Mouse (Mus musculus) erythroid progenitor cell, adult 5-6 weeks (primary cell): ENCODE measurements around the gene Arhgef1. TPM values are rescaled to one million over a fixed set of nuclear protein-coding genes. Genes with fewer than 3 reads are reported as not detected.
"Not testable (repeated sequence)": the region's sequence is repeated elsewhere in the genome, so short reads cannot be mapped to it uniquely, and the experiment has no call there.

ENCODE experiments used
- ATAC-seq: replicated peaks from 2 replicates; pipeline ENCODE4 v1.8.0; 2016; ENCODE audit warnings: moderate number of reproducible peaks, mild to moderate bottlenecking, moderate TSS enrichment, inconsistent platforms; ENCODE audit not compliant: poor library complexity, low FRiP score, severe bottlenecking
- total RNA-seq, 2 experiments: library from RNA; stranded (forward) in 1 of 2; stranded (reverse) in 1 of 2; fragments of 150-400 nt in 1 of 2; fragments of 186-747, 209-891 nt in 1 of 2; gene quantifications; 2 replicates each; pipeline versions ENCODE4 v1.2.3 to v1.2.4; 2015 to 2017; ENCODE audit warnings: low replicate concordance in 2 of 2

Gene Arhgef1
- total RNA-seq, 2 experiments from 2014 or later = 35.8 to 59.1 TPM

DNA sequence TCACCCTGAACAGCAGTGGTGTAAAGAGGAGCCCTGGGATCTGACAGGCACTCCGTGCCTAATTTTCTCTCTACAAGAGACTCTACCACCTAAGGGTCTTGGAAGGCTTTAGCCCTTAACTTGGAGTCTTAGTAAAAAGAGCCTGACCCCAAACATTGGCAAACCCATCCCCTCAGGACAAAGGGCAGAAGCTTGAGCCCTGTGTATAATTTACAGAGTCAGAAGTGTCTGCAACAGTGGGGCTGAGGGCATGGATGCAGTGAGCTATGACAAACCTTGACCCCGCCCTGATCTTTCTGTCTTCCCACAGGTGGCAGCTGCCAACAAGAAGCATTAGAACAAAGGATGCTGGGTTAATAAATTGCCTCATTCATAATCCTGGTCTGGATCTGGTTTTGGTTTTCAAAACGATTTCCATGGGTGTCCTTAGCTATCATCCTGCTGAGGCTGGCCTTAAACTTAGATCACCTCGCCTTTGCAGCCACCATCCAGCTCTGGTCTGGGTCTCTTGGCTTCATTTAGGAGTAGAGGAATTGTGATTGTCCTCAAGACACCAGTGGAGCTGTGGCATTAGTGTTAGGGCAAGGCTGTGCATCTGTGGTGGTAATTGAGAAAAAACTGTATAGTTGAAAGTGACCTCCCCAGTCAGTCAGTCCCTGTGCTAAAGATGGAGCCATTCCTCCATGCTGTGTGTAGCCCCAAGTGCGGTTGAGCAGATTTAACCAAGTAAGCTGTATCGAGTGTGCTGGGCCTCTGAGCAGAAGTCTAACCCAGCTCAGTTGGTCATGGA, 13.1 kb upstream of the Arhgef1 start:
- no peak for ATAC-seq

DNA sequence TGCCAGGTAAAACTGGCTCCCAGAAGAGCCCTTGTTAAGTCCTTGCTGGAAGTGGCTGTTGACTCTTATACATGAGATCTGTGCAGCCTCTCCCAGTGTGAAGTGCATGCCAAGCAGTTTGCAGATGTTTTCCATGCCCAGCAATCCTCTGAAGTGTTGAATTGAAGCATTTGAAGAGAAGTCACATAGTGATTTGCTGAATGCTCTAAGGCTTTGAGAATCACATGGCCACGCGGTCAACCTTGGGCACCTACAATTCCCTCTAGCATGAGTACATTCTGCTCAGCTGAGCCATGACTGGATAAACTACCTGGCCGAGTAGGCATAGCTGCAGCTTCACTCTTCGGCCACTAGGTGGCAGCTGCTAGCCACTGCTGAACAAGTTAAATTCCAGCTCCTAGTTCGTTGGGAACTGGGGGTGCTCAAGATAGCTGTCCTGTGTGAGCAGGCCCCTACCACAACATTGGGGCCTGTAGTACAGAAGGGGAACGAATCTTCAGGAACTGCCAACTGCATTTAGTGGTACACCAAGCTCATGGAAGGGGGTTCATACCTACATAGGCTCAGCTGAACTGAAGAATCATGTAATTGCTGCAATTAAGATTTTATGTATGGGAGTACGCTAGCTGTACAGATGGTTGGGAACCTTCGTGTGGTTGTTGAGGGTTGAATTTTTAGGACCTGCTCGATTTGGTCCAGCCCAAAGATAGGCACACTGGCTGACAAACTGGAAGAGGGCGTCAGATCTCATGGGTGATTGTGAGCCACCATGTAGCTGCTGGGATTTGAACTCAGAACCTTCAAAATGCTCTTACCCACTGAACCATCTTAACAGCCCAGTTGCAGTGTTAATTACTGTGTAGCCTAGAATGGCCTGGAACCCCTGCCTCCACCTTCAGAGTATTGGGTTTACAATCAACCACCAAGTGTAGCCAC, 12.2 kb upstream of the Arhgef1 start:
- peak; percentile 87 for ATAC-seq

DNA sequence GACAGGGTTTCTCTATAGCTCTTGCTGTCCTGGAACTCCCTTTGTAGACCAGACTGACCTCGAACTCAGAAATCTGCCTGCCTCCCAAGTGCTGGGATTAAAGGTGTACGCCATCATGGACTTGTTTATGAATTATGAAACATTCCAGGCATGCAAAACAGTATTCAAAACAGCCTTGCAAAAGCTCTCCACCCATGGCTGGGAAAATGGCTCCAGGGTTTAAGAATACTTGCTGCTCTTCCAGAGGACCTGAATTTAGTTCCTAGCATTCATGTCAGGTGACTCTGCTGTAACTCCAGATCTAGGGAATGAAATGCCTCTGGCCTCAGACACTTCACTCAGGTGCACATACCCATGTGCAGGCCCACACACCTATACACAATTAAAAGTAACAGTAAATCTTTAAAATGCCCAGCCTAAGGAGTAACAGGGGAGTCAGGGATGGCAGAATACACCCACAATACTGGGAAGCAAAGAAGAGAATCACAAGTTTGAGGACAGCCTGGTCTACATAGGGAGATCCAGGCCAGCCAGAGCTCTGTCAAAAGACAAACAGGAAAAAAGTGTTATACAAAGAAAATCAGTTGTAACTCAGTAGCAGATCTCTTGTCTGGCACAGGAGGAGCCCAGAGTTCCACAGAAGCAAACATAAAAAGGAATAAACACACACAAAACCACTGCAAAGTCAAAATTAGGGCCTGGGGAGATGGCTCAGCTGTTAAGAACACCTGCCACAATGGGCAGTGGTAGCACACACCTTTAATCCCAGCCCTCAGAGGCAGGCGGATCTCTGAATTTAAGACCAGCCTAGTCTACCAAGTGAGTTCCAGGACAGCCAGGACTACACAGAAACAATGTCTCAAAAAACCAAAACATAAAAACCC, 11.2 kb upstream of the Arhgef1 start:
- no peak for ATAC-seq

DNA sequence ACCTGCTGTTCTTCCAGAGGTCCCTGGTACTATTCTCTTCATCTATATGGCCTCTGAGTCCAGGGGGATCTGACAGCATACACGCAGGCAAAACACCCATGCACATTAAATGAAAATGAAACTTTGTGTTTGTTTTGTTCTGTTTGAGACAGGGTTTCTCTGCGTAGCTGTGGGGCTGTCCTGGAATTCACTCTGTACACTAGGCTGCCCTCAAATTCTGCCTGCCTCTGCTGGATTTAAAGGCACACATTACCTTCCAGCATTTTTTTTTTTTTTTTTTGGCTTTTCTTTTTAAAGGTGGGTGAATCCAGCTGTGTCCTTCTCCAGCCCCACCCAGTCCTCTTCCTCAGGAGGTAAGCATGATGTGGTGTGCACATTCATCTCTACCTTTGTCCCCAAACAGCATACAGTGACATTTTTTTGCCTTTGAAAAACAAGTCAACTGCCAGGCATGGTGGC, 10.6 kb upstream of the Arhgef1 start:
- no peak for ATAC-seq

DNA sequence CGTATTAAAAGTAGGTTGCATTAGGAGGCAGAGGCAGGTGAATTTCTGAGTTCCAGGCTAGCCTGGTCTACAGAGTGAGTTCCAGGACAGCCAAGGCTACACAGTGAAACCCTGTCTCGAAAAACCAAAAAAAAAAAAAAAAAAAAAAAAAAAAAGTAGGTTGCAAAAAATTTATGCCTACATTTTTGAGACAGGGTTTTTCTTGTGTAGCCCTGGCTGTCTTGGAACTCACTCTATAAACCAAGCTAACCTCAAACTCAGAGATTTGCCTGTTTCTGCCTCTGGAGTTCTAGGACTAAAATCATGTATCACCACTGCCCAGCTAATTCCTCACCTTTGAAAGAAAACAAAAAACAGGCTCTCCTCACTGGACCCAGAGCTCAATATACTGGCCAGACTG, 7.0 kb upstream of the Arhgef1 start:
- not testable (repeated sequence) for ATAC-seq

DNA sequence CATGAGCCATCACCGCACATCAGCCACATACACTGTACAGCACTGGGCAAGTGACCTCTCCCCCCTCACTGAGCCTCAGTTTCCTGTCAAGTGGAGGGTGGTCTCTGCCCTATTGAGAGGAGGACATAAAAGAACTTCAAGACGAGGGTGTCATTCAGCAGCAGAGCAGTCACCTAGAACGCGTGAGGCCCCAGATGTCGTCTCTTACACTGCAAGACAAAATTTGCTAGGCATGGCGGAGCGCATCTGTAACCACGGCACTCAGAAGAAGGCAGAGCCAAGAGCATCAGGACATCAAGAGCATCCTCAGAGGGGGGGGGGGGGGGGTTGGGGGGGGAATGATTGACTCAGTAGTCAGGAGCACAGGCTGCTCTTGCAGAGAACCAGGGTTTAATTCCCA, 6.4 kb upstream of the Arhgef1 start:
- ATAC-seq = no peak

DNA sequence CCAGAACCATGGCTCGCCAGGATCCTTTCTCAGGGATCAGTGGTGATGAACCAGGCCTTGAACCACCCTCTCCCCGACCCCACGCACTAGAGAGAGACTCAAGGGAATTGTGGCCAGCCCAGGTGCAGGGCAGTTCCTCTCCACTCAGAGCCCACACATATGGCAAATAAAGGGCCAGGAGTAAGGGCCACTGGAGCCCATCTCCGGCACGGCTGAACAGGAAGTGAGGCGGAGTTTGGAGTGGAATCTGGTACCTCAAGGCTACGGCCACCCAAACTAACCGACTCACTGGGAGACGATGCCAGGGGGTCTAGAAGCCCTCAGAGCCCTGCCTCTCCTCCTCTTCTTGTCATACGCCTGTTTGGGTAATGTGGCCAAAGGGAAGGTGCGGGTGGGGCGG, 5.5 kb upstream of the Arhgef1 start, which contains the start of gene Cd79a:
Cd79a (plus strand) TSS at position 158 of the 400 bp plus-strand sequence.
- no peak for ATAC-seq

DNA sequence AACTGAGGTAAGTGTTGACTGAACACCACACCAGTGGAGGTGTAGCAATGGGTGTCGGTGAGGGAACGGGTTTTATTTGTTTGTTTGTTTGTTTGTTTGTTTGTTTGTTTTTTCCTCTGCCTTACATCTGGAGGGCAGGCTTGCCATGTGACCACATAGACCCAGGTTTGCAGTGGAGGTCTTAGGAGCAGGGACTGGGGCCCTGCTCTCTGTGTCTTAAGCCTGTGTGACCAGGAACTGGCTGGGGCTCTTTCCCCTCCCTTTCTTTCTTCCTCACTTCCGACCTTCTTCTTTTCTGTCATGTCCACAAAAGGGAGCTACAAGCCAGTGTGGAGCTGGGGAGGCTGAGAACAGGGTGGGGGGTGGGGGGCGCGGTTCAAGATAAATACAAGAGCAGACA, 4.8 kb upstream of the Arhgef1 start:
- no peak for ATAC-seq

DNA sequence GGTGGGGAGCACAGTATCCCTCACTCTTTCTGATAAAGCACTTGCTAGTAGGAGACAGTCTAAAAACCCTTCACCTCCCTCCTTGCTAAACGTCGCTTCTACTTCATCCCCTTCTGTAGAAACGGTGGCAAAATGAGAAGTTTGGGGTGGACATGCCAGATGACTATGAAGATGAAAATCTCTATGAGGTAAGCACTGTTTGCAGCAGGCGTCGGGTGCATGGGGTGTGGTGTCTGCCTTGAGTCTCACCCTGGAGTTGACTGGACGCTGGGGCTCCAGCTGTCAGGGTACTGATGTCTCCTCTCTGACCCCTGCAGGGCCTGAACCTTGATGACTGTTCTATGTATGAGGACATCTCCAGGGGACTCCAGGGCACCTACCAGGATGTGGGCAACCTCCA, 1.6 kb upstream of the Arhgef1 start:
- no peak for ATAC-seq

DNA sequence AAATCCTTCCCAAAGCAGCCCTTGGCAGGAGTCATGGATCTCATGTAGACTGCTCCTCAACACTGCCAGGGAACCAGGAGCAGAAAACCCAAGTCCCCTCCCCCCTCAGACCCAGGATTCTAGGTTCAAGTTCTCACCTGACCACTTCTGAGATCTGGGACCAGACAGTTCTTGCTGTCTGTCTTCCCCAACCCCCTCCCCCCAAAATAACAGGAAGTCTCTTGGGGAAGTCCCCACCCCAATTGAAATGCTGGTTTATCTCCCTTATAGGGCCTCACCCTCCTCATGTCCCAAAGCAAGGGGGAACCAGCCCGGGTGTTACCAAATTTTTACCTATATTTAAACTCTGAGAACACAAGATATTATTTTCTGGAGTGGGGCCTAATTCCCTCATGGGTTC, 870 bp upstream of the Arhgef1 start:
- no peak for ATAC-seq

DNA sequence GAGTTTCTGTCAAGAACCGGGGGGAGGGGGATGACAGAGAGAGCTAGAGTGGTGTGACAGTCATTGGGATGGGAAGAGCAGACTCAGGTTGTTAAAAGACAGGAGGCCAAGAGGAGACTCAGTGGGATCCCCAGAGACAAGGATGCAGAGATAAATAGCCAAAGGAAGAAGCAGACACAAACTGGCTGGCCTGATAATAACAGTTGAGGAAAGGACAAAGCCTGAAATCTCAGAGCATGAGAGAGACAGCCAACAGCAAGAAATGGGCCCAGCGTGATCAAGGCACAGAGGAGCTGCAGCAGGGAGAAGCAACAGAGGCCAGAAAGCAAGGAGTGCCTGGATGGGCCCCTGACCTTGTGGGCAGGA, 465 bp upstream of the Arhgef1 start:
- ATAC-seq = no peak

DNA sequence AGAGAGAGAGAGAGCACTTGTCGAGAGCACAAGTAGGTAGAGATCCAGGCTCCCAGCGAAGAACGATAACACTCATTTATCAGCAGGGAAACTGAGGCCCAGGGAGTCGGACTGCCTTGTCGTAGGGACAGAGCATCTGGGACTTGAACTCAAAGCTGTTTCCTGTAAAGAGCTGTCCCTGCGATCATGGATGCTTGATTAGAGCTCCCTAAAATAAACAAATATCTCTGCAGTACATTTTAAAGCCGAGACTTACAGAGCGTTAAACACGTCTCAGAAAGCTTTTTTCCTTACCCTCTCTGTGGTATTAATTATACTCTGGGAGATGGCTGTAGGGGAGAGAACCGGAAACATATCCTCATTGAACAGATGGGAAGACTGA, 723 bp downstream of the Arhgef1 start:
- no peak for ATAC-seq

DNA sequence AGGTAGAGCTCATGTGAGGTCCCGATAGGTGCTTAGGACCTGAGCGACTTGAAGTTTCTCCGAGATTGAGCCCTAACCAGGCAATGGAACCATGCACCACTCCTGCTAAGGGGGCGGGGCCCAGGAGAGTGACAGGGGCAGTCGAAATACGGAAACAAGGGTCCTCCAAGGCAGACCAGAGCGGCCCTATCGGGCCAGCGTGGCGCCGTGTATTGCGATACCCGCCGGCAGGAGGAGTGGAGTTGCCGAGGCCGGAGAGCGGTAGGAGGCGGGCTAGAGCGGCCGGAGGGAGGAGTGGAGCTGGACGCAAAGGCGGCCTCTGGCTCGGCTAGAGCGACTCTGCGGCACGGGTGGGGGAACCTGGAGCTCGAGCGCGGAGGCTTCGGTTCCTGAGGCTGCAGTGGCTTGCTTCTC, 1.4 kb downstream of the Arhgef1 start:
- peak; percentile 88 for ATAC-seq

DNA sequence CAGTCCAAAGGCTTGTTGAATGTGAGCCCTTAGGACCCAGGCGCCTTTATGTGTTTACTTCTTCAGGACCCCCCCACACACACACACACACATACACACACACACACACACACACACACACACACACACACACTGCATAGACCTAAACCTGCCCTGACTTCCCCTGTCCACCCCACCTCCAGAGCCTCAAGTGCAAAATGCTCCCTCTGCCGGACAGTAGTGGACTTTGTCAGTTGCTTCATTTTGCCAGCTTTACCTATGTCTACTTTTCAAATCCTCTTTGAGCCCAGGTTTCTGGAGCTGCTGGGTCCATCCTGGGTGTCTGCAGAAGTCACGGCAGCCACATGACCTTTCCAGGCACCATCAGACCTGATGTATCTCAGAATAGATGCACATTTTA, 2.2 kb downstream of the Arhgef1 start:
- ATAC-seq = peak; percentile 68

DNA sequence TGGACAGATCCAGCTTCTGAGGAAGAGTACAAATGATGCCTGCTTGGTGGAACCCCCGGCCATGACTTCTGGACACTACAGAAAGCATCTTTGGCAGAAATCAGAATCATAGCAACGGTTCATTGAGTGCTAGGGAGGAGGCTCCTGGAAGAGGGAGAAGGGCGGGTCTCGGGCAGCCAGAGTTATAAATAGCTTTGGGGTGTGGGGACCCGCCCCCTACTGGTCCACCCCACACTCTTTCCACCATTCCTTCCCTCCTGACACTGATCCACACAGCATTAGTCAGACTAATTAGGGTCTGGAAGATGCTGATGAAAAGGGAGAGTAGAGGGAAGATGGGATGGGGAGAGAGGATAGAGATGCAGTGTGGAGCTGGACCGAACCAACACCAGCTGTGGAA, 3.8 kb downstream of the Arhgef1 start:
- no peak for ATAC-seq

DNA sequence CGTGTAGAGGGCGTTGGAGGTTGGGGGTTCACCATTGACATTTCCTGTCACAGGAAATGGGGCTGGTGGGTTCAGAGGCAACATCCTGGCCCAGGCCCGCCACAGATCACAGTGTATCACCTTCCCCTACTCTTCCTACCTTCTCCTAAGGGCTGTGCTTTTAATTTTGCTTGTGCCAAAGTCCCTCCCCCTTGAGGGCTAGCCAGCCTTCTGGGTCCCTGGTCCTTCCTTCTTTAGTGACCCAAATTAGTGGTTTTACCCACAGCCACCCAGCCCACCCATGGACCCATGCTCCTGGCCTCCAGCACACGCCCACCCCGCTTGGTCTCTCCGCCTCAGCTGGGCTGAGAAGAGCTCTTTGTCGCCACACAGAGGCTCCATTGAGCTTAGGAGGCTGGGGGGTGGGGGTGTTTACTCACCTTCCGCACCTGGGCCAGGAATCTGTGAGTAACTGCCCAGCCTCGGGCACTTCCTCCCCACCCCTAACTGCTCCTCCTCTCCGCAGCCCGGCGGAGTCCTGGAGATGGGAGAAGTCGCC, 4.6 kb downstream of the Arhgef1 start:
- ATAC-seq = no peak

DNA sequence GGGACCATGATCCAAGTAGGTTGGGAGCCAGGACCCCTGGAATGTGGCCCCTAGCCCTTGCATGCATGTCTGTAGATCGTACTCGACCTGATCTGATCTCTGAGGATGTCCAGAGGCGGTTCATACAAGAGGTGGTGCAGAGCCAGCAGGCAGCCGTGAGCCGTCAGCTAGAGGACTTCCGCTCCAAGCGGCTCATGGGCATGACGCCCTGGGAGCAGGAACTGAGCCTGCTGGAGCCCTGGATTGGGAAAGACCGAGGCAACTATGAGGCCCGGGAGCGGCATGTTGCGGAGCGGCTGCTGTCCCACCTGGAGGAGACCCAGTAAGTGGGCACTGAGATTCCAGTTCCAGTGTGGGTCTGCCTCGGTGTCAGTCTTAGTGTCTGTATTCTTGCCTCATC, 9.8 kb downstream of the Arhgef1 start:
- ATAC-seq = no peak

DNA sequence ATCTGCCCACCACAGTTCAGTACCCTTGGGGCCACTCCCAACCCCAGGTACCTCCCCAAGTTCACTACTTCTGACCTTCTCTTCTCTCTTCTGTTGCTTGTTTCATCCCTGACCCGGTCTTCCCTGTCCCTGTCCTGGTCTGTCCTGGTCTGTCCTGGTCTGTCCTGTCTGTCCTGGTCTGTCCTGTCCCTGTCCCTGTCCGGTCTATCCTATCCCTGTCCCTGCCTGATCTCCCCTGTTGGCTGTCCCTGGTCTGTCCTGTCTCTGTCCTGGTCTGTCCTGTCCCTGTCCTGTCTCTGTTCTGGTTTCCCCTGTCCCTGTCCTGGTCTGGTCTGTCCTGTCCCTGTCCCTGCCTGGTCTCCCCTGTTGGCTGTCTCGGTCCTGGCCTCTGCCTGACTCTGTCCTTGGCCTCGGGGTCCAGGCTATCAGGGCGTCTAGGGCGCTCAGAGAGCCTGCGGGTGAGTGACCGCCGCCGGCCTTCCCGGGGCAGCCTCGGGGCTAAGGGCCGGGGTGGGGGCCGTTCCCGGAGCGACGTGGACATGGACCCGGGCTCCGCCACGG, 16.1 kb downstream of the Arhgef1 start:
- ATAC-seq = 0 out of 2 replicates have a peak, but pooled peaks have one; percentile 22

DNA sequence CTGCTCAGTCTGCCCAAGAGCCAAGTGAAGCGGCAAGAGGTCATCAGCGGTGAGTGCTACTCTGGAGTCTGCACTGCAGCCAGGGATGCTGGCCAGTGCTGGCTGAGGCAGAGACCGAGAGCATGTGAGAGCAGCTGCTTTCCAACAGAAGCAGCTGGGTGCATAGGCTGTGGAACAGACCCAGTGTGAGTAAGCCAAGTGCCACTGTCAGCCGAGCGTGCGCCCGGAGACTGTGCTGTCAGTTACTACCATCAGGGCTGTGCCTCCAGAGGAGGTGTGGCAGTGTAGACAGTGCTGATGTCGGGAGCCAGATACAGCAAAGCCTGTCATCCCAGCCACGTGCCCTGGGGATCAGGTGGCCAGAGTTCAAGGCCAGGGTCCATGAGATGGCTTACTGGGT, 17.0 kb downstream of the Arhgef1 start:
- ATAC-seq = no peak
